Mouse (Mus musculus) frontal cortex, adult (tissue): ENCODE data around the gene Gm28308.

Experiments
- ATAC-seq: cut with Nextera tagmentation; 2 replicates; pipeline ENCODE4 v1.9.2; 2017; ENCODE audit warnings: mild to moderate bottlenecking, moderate library complexity, mixed read lengths; ENCODE audit not compliant: low TSS enrichment

Gm28308 gene

DNA sequence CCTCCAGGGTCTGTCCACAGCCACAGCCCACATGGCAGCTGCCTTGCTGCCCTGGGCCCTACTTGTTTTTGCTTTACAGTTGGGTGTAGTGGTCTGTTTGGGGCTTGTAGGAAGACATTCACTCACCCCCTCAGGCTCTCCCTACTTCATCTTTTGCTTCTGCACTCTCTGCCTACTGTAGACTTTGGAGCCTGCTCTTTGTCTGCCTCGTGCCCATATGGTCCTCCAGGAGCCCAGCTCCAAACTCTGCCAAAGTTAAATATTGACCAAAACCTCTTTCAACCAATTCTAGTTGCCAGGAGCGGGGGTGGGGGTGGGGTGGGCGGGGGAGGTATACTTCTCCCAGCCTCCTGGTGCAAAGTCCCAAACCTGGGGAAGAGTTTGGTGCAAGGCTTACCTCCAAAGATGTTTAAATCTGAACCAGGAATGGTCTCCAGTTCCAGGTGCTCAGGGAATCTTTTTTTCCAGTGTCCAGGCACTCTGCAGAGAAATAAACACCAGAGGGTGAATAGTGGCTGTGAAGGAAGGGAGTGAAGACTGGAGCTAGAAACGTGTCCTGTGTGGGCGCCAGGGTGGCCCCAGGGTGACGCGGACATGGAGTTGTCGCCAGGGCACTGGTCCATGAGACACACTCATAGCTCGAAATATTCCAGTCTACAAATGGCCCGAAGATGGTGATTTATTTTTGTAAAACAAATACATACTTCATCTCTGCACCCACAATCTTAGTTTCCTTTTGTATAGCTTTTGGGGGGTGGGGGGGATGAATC is 29.6 kb downstream of the Gm28308 start:
- ATAC-seq, result no peak

DNA sequence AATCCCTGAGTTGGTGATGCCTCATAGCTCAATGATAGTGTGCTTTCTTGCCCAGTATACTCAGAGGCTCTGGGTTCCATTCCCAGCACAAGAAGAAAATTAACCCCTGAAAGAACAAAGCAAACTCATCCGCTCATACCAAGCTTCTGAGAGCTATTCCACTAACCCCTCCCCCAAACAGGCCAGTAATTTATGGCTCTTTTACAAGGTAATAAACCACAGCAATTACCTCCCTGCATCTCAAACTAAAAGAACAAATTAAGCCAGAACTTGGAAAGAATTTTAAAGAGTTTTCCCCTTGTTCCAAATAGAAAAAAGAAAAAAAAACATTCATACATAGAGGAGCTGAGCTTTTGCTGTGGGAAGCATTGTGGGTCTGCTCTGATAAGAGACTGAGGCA is 30.3 kb downstream of the Gm28308 start:
- no peak for ATAC-seq

DNA sequence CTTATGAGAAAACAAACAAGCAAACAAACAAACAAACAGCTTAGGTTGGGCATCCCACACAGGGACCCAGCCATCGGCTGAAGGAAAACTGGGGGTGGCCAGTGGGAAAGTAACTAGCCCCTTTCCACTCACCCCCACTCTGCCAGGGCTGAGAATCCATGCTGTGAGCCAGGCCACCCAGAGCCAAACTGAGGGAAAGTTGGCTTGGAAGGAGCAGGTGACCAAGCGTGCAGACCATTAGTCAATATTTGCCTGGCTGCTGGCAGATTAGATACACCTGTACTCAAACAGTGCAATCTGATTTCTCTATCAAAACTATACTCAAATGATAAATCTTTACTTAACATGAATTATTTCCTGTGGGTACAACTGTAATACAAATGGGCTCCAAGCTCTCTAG is 31.1 kb downstream of the Gm28308 start:
- no peak for ATAC-seq

DNA sequence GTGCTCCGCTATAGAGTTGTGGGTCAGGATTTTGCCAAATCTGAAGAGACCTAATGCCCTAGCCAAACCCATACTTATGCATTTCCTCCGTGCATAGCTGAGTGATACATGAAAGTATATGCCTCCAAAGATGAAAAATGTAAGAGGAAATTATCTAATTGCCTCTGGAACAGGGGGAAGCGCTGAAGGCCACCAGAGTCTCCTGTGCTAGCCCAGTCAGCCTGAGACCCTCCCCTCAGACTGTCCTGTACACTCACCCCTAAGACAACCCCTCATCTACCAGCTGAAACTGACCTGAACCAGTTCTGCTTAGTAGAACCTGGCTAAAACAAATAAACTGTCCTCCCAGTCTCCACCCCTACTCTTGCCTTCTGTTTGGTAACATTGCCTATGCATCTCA is 32.4 kb downstream of the Gm28308 start:
- ATAC-seq, result no peak

DNA sequence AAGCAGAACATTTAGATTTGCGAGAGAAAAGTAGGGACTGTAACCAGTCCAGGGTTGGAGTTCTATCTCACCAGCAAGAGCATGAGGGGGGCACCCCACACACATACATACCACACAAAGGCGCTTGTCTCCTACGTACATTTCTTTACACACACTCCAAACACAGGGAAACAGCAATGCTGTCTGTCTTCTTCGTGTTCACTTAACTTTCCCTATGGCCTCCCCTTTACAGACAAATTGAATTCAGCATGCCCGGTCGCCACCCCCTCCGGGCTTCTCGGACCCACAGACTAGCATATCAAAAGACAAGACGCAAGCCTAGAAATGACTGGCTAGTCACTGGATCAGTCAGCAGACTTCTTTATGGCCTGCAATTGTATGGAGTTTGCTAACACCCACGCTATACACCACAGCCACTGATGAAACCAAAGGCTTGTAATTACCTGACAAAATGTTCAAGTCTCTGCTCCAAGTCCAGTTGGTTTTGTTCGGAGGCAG is 32.9 kb downstream of the Gm28308 start:
- no peak for ATAC-seq

DNA sequence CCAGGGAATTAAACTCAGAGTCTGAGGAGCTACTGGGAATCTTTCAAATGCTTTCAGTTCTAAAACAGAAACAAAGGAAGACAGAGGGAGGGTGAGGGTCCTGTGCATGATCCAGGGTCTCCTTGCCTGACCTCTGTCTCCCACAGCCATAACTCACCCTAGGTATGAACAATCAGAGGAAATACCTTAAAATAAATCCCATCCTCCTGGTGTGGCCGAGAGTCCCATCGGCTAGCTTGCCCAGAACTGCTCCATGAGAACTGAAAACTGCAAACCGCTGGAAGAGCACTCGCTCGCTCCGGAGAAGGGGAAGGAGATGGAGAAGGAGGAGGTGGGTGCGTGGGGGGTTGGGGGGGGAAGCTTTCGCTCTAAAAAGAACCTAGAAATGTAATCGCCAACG is 33.4 kb downstream of the Gm28308 start:
- ATAC-seq, result no peak

DNA sequence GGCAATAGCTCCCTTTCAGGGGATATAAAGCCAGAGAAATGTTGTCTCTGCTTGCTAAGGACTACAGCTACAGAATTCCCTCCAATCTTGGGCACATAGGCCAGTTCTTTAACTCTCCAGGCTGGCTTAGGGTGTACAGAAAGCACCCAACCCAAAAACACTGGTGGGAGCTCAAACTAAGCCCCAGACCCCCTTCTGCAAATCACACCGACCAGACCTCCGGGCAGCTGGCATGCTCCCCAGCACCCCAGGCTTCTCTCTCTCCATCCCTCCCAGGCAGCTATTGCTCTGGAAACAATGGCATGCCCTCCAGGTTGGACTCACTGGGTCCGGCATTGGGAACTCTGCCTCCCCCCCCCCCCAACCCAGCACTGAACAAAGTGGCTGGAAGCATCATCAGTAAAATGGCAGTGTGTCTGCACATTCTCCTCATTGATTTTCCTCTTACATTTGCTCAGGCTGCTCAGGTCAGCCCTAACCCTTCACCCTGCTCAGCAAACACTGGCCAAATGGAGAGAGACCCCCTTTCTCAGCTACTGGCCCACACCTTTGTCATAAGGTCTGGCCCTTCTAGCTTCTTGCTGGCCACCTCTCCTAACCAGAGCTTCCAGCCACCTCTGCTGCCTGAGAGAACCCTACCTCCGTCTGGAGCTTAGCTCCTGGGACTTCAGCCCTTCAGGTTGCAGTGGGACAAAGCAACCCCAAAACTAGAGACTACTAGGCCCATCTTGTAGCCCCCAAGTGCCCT is 34.0 kb downstream of the Gm28308 start:
- no peak for ATAC-seq

DNA sequence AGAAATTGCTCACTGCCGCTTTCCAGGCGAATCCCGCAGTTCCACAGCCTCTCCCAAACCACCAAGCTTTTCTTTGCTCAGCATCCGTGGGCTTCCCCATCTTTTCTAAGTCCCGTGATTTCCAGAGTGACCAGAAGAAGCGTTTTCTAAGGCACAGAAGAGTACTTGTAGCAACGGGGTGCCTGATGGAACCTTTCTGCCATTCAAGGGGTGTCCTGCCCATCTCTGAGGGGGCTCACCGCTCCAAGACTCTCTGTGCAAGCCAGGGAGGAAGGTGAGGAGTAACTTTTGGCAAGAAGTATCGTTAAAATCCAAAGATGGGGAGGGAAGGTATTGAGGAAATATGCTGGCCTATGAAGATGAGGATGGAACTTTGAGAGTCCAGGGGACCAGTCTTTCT is 35.3 kb downstream of the Gm28308 start:
- no peak for ATAC-seq

DNA sequence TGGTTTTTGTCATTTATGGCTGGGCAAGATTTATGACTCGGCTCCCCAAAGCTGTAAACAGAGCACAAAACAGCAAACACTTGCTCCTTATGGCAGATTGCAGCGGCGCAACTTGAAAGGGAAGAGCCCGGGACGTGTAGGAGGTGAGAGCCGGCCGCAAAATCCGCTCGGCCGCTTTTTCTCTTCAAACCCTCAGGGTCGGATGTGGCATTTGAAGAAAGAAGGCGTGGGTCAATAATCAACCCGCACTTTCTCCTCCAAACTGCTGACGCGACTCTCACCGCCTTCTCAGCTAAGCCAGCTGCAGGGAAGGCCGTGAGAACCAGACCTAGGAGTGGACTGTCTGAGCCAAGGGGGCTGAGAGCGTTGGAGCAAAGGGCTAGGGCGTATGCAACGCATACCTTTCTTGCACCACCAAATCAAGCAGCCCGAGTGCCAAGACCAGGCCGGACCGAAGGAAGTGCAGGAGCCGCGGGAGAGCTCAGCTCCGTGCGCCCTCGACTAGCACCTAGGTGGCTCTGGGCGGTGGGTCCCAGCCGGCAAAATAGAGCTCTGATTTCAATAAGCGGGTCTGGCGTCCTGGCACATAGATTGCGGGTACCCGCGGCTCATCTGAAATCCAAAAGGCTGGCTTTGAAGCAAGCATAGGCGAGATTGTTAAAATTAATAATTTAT is 35.9 kb downstream of the Gm28308 start, which contains the start of gene 5730596B20Rik:
Gene 5730596B20Rik (plus strand): TSS at position 438 of the 675 bp plus-strand sequence.
- ATAC-seq, result no peak

DNA sequence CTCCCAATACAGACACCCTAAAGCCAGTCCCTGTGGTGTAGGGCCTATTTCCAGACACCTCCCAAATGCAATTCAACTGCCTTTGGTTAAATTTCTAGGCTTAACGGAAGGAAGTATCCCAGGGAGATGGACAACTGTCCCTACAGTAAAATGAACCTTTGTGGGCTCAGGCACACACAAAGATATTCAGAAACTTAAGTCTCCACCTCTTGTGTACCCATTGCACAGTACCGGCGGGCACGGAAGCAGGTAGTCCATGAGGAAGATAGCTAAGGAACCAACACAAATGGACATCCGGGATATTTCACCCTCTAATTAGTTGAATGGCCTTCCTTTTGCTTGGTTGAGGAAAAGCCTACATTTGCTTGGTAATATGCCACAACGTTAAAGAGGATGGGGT is 36.7 kb downstream of the Gm28308 start:
- ATAC-seq, result no peak

DNA sequence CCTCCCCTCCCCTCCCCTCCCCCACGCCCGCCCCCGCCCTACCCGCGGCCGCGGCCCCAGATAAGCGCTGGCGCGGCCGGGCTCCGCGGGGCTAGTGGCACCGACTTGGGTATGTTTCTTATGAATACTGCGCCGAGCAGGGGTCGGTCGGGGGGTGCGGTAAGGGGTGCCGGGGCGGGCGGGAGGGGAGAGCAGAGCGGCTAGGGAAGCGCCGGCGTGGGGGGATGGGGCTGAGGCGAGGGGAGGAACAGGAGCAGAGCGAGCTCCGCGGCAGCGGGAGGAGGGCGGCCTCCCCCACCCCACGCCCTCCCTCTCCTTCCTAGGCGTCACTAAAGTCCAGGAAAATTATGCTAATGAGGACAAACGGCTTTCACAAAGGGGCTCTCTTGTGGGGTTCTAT is 37.3 kb downstream of the Gm28308 start:
- ATAC-seq, result no peak

DNA sequence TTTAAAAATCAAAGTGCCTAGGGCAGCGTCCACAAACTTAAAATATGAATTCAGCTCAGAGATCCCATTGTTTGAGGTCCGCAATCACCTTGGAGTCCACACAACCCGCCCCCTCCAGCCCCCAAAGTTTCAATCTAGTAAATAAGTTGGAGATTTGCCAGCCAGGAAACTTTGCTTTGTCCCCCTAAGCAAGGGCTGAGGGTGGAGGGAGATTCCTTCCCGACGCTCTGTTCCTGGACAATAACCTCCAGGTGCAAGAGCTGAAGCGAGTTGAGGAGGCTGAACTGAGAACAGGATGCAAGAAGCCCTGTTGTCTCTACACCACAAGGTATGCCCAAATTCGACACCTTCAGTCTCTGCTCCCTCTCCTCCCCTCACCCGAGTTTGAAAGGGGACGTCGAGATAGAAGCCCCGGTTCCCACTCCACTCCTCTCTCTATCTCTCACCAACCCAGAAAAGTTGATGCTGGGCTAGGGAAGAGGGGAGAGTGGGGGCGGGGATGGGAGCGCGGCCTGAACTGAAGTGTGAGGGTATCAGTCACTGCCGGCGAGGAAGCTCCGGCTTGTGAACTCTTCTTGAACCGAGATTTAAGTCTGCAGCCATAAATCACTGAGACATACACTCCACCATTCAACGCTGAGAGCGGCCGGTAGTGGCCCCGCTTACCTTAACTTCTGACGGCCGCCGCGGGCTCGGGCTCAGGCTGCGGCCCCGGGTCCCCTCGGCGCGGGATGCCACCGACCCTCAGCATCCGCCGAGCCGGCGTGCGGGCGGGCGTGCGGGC is 38.0 kb downstream of the Gm28308 start:
- ATAC-seq, result no peak

DNA sequence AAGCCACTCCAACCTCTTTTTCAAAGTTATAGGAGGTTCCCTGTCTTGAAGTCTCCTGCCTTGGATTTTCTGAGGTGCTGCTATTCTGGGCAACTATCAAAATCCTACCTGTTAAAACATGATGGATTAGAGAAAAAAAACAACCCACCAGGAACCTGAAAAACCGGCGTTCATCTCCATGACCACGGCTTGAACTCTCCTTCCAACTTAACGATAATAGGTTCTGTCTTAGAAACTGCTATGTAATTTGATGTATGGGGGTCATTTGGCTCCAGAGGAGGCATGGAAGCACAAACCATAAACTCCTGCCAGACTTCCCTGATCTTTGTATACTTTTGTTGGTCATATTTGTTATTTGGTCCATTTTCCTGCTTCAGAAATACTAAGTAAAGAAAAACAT is 39.5 kb downstream of the Gm28308 start:
- ATAC-seq, result no peak

DNA sequence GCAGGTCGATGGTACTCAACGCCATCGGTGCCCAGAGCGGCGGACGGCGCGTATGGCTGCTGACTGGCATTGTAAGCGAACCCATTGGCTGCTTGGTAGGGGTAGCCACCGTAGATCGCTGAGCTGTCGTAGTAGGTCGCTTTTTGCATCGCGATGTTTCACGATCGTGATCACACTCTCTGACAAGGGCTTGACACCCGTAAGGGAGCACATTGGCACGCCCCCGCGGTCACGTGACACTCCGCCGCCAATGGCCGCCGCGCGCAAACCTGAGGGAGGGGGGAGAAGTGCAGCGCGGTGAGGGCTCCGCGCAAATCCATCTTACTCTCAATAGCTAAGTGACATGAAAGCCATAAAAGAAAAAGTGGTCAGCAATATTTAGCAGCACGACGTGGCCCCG is 40.6 kb downstream of the Gm28308 start:
- no peak for ATAC-seq

DNA sequence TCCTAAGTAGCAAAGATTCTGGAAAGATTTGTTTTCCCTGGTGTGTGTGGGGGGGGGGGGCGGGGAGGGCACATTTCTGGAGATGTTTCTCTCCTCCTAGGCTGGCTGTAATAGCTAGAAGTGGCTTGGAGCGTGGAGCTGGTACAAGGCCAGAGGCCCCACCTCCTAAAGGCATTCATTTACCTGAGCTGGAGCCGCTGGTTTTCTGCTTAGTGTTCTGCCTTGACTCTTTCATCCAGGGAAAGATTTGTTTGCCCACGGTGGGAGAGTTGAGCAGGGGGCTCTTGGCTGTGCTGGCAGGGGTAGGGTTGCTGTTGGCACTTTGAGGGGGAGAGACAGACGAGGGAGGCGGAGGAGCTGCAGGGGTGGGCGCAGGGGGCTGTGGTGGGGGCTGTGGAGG is 41.2 kb downstream of the Gm28308 start:
- ATAC-seq, result no peak

DNA sequence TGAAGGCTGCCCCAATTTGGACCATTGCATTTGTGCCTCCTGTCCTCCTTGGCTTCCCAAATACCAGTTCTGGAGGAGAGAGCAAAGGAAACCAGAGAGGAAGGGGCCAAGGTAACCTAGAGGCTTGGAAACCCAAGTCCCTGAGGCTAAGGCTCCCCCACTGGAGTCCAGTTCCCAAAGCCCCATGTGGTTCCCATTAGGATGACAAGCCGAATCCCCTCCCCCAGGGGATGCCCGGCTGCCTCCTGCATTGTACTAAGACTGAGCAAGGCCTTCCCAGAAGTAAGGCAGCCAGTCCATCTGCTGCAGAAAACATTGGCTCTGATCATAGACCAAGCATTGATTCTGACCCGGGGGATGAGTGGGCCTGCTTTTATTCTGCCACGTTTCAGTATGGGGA is 41.8 kb downstream of the Gm28308 start:
- ATAC-seq, result no peak

DNA sequence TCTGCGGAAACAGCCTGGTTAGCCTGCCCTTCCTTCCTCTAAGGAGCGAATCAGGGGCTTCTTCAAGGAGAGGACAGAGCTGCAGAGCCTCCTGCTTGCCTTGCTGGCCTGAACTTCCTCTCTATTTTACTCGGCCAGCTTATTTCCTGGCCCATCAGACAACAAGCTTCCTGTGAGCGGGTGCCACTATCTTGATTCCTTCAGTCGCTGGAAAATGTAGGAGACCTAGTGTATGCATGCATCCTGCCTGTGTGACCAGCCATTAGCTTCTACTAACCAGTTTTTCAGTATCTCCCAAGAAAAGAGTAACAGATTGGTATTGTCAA is 42.3 kb downstream of the Gm28308 start:
- ATAC-seq, result no peak

DNA sequence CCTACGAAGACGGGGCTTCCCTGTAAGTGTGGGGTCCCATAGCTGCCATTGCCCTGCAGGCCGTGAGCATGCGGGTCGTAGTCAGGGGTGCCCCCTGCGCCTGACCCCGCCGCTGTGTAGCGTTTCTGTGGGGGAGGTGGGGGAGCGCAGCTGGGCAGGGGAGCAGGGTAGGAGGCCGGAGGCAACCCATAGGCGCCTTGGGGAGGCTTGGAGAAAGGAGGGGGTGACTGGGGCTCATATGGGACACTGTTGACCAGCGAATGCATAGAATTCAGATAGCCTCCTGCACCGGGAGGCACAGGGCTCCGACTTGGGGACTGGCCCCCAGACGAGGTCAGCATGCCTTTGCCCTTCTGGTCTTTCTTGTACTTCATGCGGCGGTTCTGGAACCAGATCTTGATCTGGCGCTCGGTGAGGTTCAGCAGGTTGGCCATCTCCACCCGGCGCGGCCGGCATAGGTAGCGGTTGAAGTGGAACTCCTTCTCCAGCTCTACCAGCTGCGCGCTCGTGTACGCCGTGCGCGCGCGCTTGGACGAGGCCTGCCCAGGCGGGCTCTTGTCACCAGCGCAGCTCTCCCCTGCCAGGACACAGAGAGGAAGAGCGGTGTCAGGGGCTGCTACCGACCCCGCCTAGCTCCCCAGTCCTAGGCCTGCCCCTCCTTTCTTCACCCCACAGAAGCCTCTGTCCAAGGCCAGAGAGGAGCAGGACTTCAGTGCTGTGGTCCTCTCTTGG is 42.8 kb downstream of the Gm28308 start:
- no peak for ATAC-seq

DNA sequence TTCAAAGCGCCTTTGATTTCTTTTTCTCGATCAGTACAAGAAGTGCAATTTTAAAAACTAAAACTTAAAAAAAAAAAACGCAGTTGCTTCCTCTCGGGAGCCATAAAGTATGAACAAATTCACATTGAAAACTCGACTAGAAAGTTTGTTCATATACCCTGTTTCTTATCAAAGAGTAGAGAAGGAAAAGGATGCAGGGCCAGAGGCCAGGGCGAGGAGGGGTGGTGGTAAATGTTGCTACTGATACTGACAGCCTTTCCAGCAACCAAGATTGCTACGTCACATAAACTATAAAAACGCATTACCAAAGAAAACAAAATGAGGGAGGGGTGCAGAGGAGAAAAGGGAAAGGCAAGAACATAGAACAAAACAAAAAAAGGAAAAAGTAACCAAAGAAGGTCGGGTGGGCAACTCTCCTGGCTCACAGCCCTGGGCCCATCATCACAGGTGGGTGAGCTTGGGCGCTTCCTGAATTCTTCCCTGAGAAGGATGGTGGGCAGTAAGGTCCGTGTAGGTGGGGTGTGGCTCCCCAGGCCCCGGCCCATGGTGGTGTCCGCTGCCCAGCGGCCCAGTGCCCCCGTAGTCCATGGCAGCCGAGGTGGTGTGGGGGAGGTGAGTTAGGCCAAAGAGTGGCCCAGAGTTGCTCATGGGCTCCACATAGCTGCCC is 43.5 kb downstream of the Gm28308 start:
- no peak for ATAC-seq

DNA sequence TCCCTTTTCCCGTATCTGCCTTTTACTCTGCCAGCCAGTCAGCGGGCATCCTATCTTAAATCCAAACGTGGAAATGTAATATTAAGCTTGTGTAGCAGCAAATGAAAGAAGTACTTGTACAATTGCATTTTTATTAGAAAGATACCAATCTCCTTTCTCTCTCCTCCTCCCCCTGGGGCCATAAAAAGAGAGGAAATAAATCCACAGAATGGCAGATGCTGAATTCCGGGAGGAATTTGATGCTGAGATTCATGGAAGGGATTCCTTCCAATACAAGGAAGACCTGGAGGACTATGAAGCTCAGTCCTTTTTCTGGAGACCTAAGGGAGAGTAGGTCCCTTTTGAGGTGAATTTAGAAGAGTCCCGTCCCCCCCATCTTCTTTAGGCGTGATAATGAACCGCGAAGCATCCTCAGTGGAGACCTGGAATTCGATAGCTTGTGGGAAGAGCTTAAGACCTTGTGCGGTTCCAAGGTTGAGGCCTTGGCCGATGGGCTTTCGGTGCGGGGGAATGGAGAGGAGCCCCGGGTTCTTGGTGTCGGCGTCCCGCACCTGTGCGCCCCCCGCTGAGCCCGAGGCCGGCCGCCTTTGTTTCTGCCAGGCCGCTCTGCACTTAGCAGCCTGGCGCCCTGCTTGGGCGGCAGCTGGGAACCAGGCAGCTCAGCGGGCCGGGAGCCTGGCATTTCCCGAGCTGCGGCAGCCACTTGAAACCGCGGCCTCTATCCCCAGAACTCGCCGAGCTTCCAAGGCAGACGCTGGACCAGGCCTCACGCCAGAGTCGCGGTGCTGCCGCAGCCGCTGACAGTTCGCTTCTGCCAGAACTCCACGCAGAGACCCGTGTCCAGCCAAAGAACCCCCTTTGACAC is 44.7 kb downstream of the Gm28308 start:
- no peak for ATAC-seq
